ENCODE assay signal across 22 mouse cellular contexts in the genomic region with DNA sequence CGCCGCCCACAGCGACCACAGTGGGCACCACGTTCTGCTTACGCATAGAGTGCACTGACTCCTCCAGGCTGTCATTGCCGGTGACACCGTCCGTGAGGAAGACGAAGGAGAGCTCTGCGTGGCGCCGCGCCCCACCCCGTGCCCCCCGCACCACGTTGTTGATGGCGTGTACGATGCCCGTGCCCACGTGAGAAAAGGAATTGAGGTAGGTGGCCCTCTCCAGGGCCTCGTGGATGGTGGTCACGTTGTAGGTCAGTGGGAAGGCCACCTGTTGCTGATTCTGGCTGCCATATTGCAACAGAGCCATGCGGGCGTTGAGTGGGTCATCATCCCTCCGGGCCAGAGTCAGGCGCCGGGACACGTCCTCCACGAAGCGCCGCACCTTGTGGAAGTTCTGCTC. TPM values are rescaled to one million over a fixed set of nuclear protein-coding genes. Genes with fewer than 3 reads are reported as not detected.
DNase-seq lines count a peak whose midpoint lies in the region; ATAC-seq and TF ChIP-seq lines count a peak whose summit lies in the region.
"Had no signal": no experiment of that assay in that cellular context is flagged by ENCODE, and none has a peak within 500 bp of the region (broad histone marks: within the 10 kb centered on the region; RNA-seq: fewer than 3 reads in every experiment).

No protein-coding gene starts in this region.

- H3K79me2 ChIP-seq in myocyte (ENCODE audit: control insufficient read depth, insufficient read depth): no peaks in the 10 kb centered on the region

- no peak for TF ChIP-seq CTCF in lung, postnatal 0 days (IDR thresholded peaks at IDR 0.05)
- no peak for TF ChIP-seq CTCF in E14TG2a.4 (conservative IDR thresholded peaks at IDR 0.05; ENCODE audit: low read length)
- TF ChIP-seq CTCF in ES-Bruce4 (IDR thresholded peaks at IDR 0.05; ENCODE audit: low read depth, low read length): no peak

- H3K4me3 ChIP-seq in lung, embryonic 15.5 days: no peak overlapping the region
- H3K4me3 ChIP-seq in lung, postnatal 0 days (ENCODE audit: low read depth, low read length): no peak overlapping the region
- H3K4me3 ChIP-seq in E14TG2a.4 (replicated peaks; ENCODE audit: low read length): peak overlapping the region; percentile 67
- H3K4me3 ChIP-seq in ES-Bruce4 (ENCODE audit: low read depth, low read length): 0 out of 2 replicates have a peak overlapping the region, but pooled peaks have one; percentile 4
- no peak overlapping the region for H3K4me3 ChIP-seq in myocyte
- H3K4me3 ChIP-seq: embryonic facial prominence, embryonic 10.5 days; erythroblast, embryonic 14.5 days; forebrain, embryonic 10.5 days; heart, embryonic 10.5 days; hindbrain, embryonic 13.5 days had no signal

- no peak overlapping the region for H3ac ChIP-seq in myocyte (ENCODE audit: control insufficient read depth, insufficient read length)

- H3K27ac ChIP-seq in lung, embryonic 15.5 days: no peak overlapping the region
- H3K27ac ChIP-seq in lung, postnatal 0 days (ENCODE audit: low read length): no peak overlapping the region
- H3K27ac ChIP-seq in ES-Bruce4 (ENCODE audit: insufficient read depth, low read length): no peak overlapping the region
- H3K27ac ChIP-seq: embryonic facial prominence, embryonic 10.5 days; forebrain, embryonic 10.5 days; heart, embryonic 10.5 days; hindbrain, embryonic 13.5 days; hindbrain, postnatal 0 days had no signal

- no peak for TF ChIP-seq POLR2A in ES-Bruce4 (IDR thresholded peaks at IDR 0.05; ENCODE audit: insufficient read depth, low read length)
- no peak for TF ChIP-seq POLR2A in myocyte (IDR thresholded peaks at IDR 0.05; ENCODE audit: insufficient read length, low read depth)

- H3K4me2 ChIP-seq in lung, embryonic 15.5 days: no peak overlapping the region
- H3K4me2 ChIP-seq in lung, postnatal 0 days (replicated peaks; ENCODE audit: low read depth, low read length): no peak overlapping the region
- no peak overlapping the region for H3K4me2 ChIP-seq in myocyte (ENCODE audit: low read depth)
- H3K4me2 ChIP-seq: hindbrain, embryonic 13.5 days had no signal

- no peaks in the 10 kb centered on the region for H3K9me3 ChIP-seq in lung, embryonic 15.5 days
- no peaks in the 10 kb centered on the region for H3K9me3 ChIP-seq in lung, postnatal 0 days (ENCODE audit: low read length)
- H3K9me3 ChIP-seq in E14TG2a.4 (ENCODE audit: low read length) (no peaks in the 10 kb centered on the region), ES-Bruce4 (replicated peaks; ENCODE audit: control insufficient read depth, insufficient read depth, low read length, poor library complexity, severe bottlenecking) (no peaks in the 10 kb centered on the region)
- H3K9me3 ChIP-seq: embryonic facial prominence, embryonic 10.5 days; forebrain, embryonic 10.5 days; heart, embryonic 10.5 days; hindbrain, embryonic 13.5 days had no signal

- no peak for DNase-seq in lung, postnatal 0 days (ENCODE audit: low spot score)
- no peak for DNase-seq in urinary bladder, adult 2 months (ENCODE audit: low spot score)
- DNase-seq: adrenal gland, adult 8-10 months; adrenal gland, postnatal 36 days; cerebellum, adult 2 months; cerebellum, postnatal 10 days; gastrocnemius, postnatal 25 days; heart, postnatal 10 days had no signal

- peaks cover 13% of the 10 kb centered on the region for H3K36me3 ChIP-seq in lung, embryonic 15.5 days
- H3K36me3 ChIP-seq in lung, postnatal 0 days (ENCODE audit: insufficient read depth, low read length): 0 out of 2 replicates have a peak, but pooled peaks cover 3% of the 10 kb centered on the region
- H3K36me3 ChIP-seq in E14TG2a.4 (ENCODE audit: insufficient read depth, low read length): no peaks in the 10 kb centered on the region
- no peaks in the 10 kb centered on the region for H3K36me3 ChIP-seq in ES-Bruce4 (ENCODE audit: control insufficient read depth, insufficient read depth, low read length, poor library complexity, severe bottlenecking)
- no peaks in the 10 kb centered on the region for H3K36me3 ChIP-seq in myocyte (ENCODE audit: control insufficient read depth, insufficient read depth)
- H3K36me3 ChIP-seq: embryonic facial prominence, embryonic 10.5 days; forebrain, embryonic 10.5 days; heart, embryonic 10.5 days; hindbrain, embryonic 13.5 days had no signal

- no peak overlapping the region for H3K9ac ChIP-seq in lung, embryonic 15.5 days
- H3K9ac ChIP-seq in lung, postnatal 0 days (replicated peaks; ENCODE audit: low read depth): no peak overlapping the region
- H3K9ac ChIP-seq in ES-Bruce4 (ENCODE audit: low read depth, poor library complexity, severe bottlenecking): no peak overlapping the region
- H3K9ac ChIP-seq: hindbrain, embryonic 13.5 days had no signal

- no peaks in the 10 kb centered on the region for H3K27me3 ChIP-seq in lung, embryonic 15.5 days
- H3K27me3 ChIP-seq in lung, postnatal 0 days (replicated peaks; ENCODE audit: insufficient read depth, low read length): no peaks in the 10 kb centered on the region
- H3K27me3 ChIP-seq in E14TG2a.4 (ENCODE audit: insufficient read depth, low read length): peaks cover 55% of the 10 kb centered on the region
- H3K27me3 ChIP-seq in ES-Bruce4 (ENCODE audit: control insufficient read depth, insufficient read depth, low read length, poor library complexity, severe bottlenecking): no peaks in the 10 kb centered on the region
- H3K27me3 ChIP-seq in myocyte (ENCODE audit: control insufficient read depth, insufficient read depth, insufficient read length): peaks cover 31% of the 10 kb centered on the region
- H3K27me3 ChIP-seq: hindbrain, embryonic 13.5 days had no signal

- peak; percentile 15; the same call in 1 of the 2 replicates for ATAC-seq in lung, embryonic 15.5 days (ENCODE audit: borderline replicate concordance, extremely low read depth, low FRiP score, low TSS enrichment)
- no peak for ATAC-seq in lung, postnatal 0 days
- ATAC-seq: CD4-positive, CD25-positive, alpha-beta regulatory T cell, adult 4 months; forebrain, embryonic 14.5 days; hindbrain, postnatal 0 days had no signal

- H3K4me1 ChIP-seq in lung, embryonic 15.5 days: no peaks in the 10 kb centered on the region
- H3K4me1 ChIP-seq in lung, postnatal 0 days (ENCODE audit: insufficient read depth, low read depth, low read length): no peaks in the 10 kb centered on the region
- peaks cover 7% of the 10 kb centered on the region; the same call in 1 of the 2 replicates for H3K4me1 ChIP-seq in E14TG2a.4 (replicated peaks; ENCODE audit: low read depth, low read length)
- H3K4me1 ChIP-seq in ES-Bruce4 (ENCODE audit: control insufficient read depth, insufficient read depth, low read length): no peaks in the 10 kb centered on the region
- H3K4me1 ChIP-seq: embryonic facial prominence, embryonic 10.5 days; forebrain, embryonic 10.5 days; hindbrain, embryonic 13.5 days had no signal

- TF ChIP-seq EP300 in lung, postnatal 0 days (IDR thresholded peaks at IDR 0.05): no peak
- no peak for TF ChIP-seq EP300 in ES-Bruce4 (IDR thresholded peaks at IDR 0.05; ENCODE audit: insufficient read depth, low read depth, low read length)

- 90% methylated on average over 31 of the region's 31 CpGs for WGBS in lung, embryonic 15.5 days
- 89% methylated on average over 31 of the region's 31 CpGs for WGBS in lung, postnatal 0 days

TF ChIP-seq in myocyte, 11 proteins besides CTCF, POLR2A, EP300 and RAD21:
- TF ChIP-seq POLR2AphosphoS2 (IDR thresholded peaks at IDR 0.05; ENCODE audit: insufficient read length, low read depth) (peak; percentile 71), CEBPB (IDR thresholded peaks at IDR 0.05; ENCODE audit: insufficient read depth, poor library complexity, severe bottlenecking) (no peak), MYOD1 (IDR thresholded peaks at IDR 0.05; ENCODE audit: control insufficient read depth in 1 of 3, insufficient read length in 2 of 3, low read depth in 2 of 3) (no peak)

RNA-seq across cellular contexts. Expression of a gene that starts 20.9 kb away (rescaled TPM):
- 0.59 TPM in 1 of 2 replicates, not detected in the other for polyA plus RNA-seq in lung, embryonic 15.5 days (2015; fragmentation: Nextera tagmentation; extraction: Ambion mirVana)
- 0.07 and 0.14 TPM in 2 replicates for polyA plus RNA-seq in lung, postnatal 0 days (2015; fragmentation: Nextera tagmentation; extraction: Ambion mirVana)
- not detected in 2 replicates for polyA plus RNA-seq in ES-Bruce4 (2011; ENCODE audit: insufficient read depth, insufficient read length, low read depth, missing spikeins)
- polyA plus RNA-seq in myocyte (2012; fragmentation: generic; extraction: Trizol): not detected
- 0.03 TPM in 1 of 2 replicates, not detected in the other for polyA plus RNA-seq in urinary bladder, adult 2 months (2012; rRNA removed)
- polyA plus RNA-seq: CD4-positive, CD25-positive, alpha-beta regulatory T cell, adult 4 months; cerebellum, adult 2 months; embryonic facial prominence, embryonic 10.5 days; erythroblast, embryonic 14.5 days; forebrain, embryonic 10.5 days; forebrain, embryonic 14.5 days; hindbrain, embryonic 13.5 days; hindbrain, postnatal 0 days had no signal

RNA-seq across cellular contexts. Expression of a gene that starts 27.1 kb away (rescaled TPM):
- polyA plus RNA-seq in lung, embryonic 15.5 days (2015; fragmentation: Nextera tagmentation; extraction: Ambion mirVana): 287 and 298 TPM in 2 replicates
- polyA plus RNA-seq in lung, postnatal 0 days (2015; fragmentation: Nextera tagmentation; extraction: Ambion mirVana): 242 and 272 TPM in 2 replicates
- 2.7 and 3.0 TPM in 2 replicates for polyA plus RNA-seq in ES-Bruce4 (2011; ENCODE audit: insufficient read depth, insufficient read length, low read depth, missing spikeins)
- 63.3 TPM for polyA plus RNA-seq in myocyte (2012; fragmentation: generic; extraction: Trizol)
- 239 and 336 TPM in 2 replicates for polyA plus RNA-seq in urinary bladder, adult 2 months (2012; rRNA removed)
- polyA plus RNA-seq: CD4-positive, CD25-positive, alpha-beta regulatory T cell, adult 4 months; erythroblast, embryonic 14.5 days had no signal

RNA-seq across cellular contexts. Expression of a gene that starts 34.3 kb away (rescaled TPM):
- polyA plus RNA-seq in lung, embryonic 15.5 days (2015; fragmentation: Nextera tagmentation; extraction: Ambion mirVana): not detected in 2 replicates
- not detected in 2 replicates for polyA plus RNA-seq in lung, postnatal 0 days (2015; fragmentation: Nextera tagmentation; extraction: Ambion mirVana)
- not detected in 2 replicates for polyA plus RNA-seq in ES-Bruce4 (2011; ENCODE audit: insufficient read depth, insufficient read length, low read depth, missing spikeins)
- not detected for polyA plus RNA-seq in myocyte (2012; fragmentation: generic; extraction: Trizol)
- 0.10 and 0.15 TPM in 2 replicates for polyA plus RNA-seq in urinary bladder, adult 2 months (2012; rRNA removed)
- polyA plus RNA-seq: CD4-positive, CD25-positive, alpha-beta regulatory T cell, adult 4 months; embryonic facial prominence, embryonic 14.5 days; erythroblast, embryonic 14.5 days; forebrain, embryonic 10.5 days; forebrain, embryonic 14.5 days; heart, embryonic 14.5 days; hindbrain, embryonic 13.5 days; hindbrain, postnatal 0 days had no signal

Comparison
In these comparisons a context has a peak if more than half of its experiments do, and no peak if none do; other contexts are left out.
1. H3K4me3 ChIP-seq: peak in E14TG2a.4 (single experiment) and ES-Bruce4 (single experiment); none in lung, embryonic 15.5 days (single experiment), lung, postnatal 0 days (single experiment) and myocyte (single experiment).
2. RNA of a gene that starts 27.1 kb away (polyA plus RNA-seq): 287 to 298 TPM in lung, embryonic 15.5 days, 242 to 272 TPM in lung, postnatal 0 days, 239 to 336 TPM in urinary bladder, adult 2 months and 63.3 TPM in myocyte (single experiment); 2.7 to 3.0 TPM in ES-Bruce4; every median in the first group is over 10 times any median in the second.